ENCODE assay signal across 23 mouse cellular contexts in the genomic region with DNA sequence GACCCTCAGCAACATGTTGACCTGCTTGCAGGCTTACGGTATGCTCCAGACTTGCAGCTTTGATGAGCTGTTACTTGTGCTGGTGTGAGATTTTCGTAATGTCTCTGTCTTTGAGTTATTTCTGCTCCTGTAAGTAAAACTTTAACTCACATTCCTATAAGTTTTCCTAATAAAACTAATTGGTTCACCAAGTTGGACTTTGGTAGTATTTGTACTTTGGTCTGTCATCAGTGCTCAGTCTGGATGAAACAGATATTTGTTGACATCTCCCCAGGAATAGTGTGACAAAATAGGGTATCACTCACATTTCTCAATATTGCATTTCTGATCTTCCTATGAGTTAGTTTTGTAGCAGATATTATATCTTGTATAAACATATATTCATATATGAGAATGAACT.
"Had no signal": no experiment of that assay in that cellular context is flagged by ENCODE, and none has a peak within 500 bp of the region (broad histone marks: within the 10 kb centered on the region; RNA-seq: fewer than 3 reads in every experiment).

No protein-coding gene starts in this region.

- H3K4me2 ChIP-seq: heart, embryonic 11.5 days; heart, embryonic 13.5 days; heart, embryonic 15.5 days; hindbrain, embryonic 13.5 days; hindbrain, embryonic 15.5 days; limb, embryonic 12.5 days; liver, embryonic 11.5 days had no signal

- H3K4me1 ChIP-seq: heart, embryonic 13.5 days; heart, embryonic 15.5 days; hindbrain, embryonic 13.5 days; limb, embryonic 10.5 days; limb, embryonic 12.5 days had no signal

- H3K4me3 ChIP-seq: heart, adult 2 months; heart, embryonic 13.5 days; heart, embryonic 15.5 days; hindbrain, embryonic 13.5 days; hindbrain, embryonic 15.5 days; layer of hippocampus, adult 2 months; left cerebral cortex, adult 2 months; limb, embryonic 10.5 days; limb, embryonic 12.5 days had no signal

- H3K27ac ChIP-seq: heart, adult 2 months; heart, embryonic 13.5 days; heart, embryonic 15.5 days; hindbrain, embryonic 13.5 days; hindbrain, embryonic 15.5 days; hindbrain, postnatal 0 days; layer of hippocampus, adult 2 months; left cerebral cortex, adult 2 months; limb, embryonic 10.5 days; limb, embryonic 12.5 days; liver, embryonic 14.5 days had no signal

- H3K36me3 ChIP-seq: heart, embryonic 13.5 days; heart, embryonic 15.5 days; hindbrain, embryonic 13.5 days; hindbrain, embryonic 15.5 days; limb, embryonic 10.5 days; limb, embryonic 12.5 days had no signal

- ATAC-seq: forebrain, postnatal 0 days; hindbrain, postnatal 0 days; liver, postnatal 0 days had no signal

- H3K9ac ChIP-seq: forebrain, postnatal 0 days; heart, embryonic 13.5 days; heart, embryonic 15.5 days; hindbrain, embryonic 13.5 days; hindbrain, embryonic 15.5 days; limb, embryonic 12.5 days; liver, embryonic 14.5 days; liver, postnatal 0 days had no signal

- DNase-seq: forebrain, postnatal 0 days; gastrocnemius, postnatal 14 days; gastrocnemius, postnatal 36 days; heart, adult 11 months; heart, adult 2 months; heart, postnatal 14 days; heart, postnatal 36 days; kidney, adult 18-20 months; kidney, postnatal 10 days; kidney, postnatal 4 days; liver, postnatal 0 days had no signal

- H3K27me3 ChIP-seq: heart, embryonic 13.5 days; heart, embryonic 15.5 days; hindbrain, embryonic 13.5 days; hindbrain, embryonic 15.5 days; limb, embryonic 12.5 days had no signal

- H3K9me3 ChIP-seq: heart, embryonic 15.5 days; hindbrain, embryonic 13.5 days; hindbrain, embryonic 15.5 days; limb, embryonic 10.5 days; limb, embryonic 12.5 days had no signal
